Mouse (Mus musculus): ENCODE measurements at regions not wholly inside any gene's neighbourhood (a gene's known extent, or its start where the extent isn't known, plus 50 kb on each side); places are given as distances from the start of the nearest gene placed in this dataset.

- TF ChIP-seq GATA1 (IDR thresholded peaks at IDR 0.05; ENCODE audit: borderline replicate concordance, low read length): no peak
- TF ChIP-seq CTCF (IDR thresholded peaks at IDR 0.05; ENCODE audit: low read depth, low read length): no peak
- TF ChIP-seq TAL1 (conservative IDR thresholded peaks at IDR 0.05; ENCODE audit: low read depth, low read length): no peak
- no peak for TF ChIP-seq GATA2 (IDR thresholded peaks at IDR 0.05; ENCODE audit: borderline replicate concordance, low read depth, low read length)
These were observed 353.4 kb downstream of the Bckdhb start for GRCm38 (mm10) chr9:84278295-84278694.

Measured in G1E (cell line).